10 mouse cellular contexts compared by ENCODE assay signal in the genomic region with DNA sequence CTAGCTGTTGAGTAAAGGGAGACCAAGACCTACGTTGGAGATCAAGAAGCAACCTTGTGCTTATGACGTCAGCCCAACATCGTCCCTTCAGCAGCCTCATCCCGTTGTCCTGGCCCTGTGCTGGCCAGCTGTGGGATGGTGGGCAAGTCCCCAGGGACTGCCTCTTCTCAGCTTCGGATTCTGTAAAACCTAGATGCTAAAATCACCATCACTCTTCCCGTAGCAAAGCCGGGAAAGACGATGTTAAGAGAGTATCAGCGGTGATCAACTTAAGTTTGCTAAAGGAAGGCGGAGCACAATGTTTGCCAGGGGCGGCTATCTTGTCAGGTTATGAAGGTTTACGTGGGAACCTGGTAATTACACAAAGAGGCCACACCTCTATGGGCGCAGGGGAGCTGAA. TPM values are rescaled to one million over a fixed set of nuclear protein-coding genes. Genes with fewer than 3 reads are reported as not detected.
DNase-seq lines count a peak whose midpoint lies in the region; ATAC-seq and TF ChIP-seq lines count a peak whose summit lies in the region.
"Had no signal": no experiment of that assay in that cellular context is flagged by ENCODE, and none has a peak within 500 bp of the region (broad histone marks: within the 10 kb centered on the region; RNA-seq: fewer than 3 reads in every experiment).

No protein-coding gene starts in this region.

- H3K4me1 ChIP-seq in intestine, embryonic 14.5 days (replicated peaks; ENCODE audit: control insufficient read depth, insufficient read depth, low read length) = 0 out of 2 replicates have a peak, but pooled peaks cover 10% of the 10 kb centered on the region
- no peaks in the 10 kb centered on the region for H3K4me1 ChIP-seq in intestine, postnatal 0 days (replicated peaks; ENCODE audit: control insufficient read depth, insufficient read depth, low read length)
- peaks cover 6% of the 10 kb centered on the region; the same call in 1 of the 2 replicates for H3K4me1 ChIP-seq in embryonic facial prominence, embryonic 14.5 days (ENCODE audit: control insufficient read depth, insufficient read depth, low read length)
- peaks cover 28% of the 10 kb centered on the region for H3K4me1 ChIP-seq in hindbrain, embryonic 14.5 days (replicated peaks; ENCODE audit: control insufficient read depth, insufficient read depth, low read length)
- H3K4me1 ChIP-seq in neural tube, embryonic 12.5 days = peaks cover 15% of the 10 kb centered on the region; the same call in 1 of the 2 replicates

- H3K9me3 ChIP-seq in intestine, embryonic 14.5 days (ENCODE audit: control insufficient read depth, low read length) = no peaks in the 10 kb centered on the region
- no peaks in the 10 kb centered on the region for H3K9me3 ChIP-seq in intestine, postnatal 0 days (ENCODE audit: control insufficient read depth)
- H3K9me3 ChIP-seq in embryonic facial prominence, embryonic 14.5 days (ENCODE audit: control insufficient read depth, low read length) = no peaks in the 10 kb centered on the region
- no peaks in the 10 kb centered on the region for H3K9me3 ChIP-seq in hindbrain, embryonic 14.5 days (ENCODE audit: control insufficient read depth, low read length)
- H3K9me3 ChIP-seq in neural tube, embryonic 12.5 days = no peaks in the 10 kb centered on the region

- no peak for TF ChIP-seq CTCF in intestine, postnatal 0 days (IDR thresholded peaks at IDR 0.05; ENCODE audit: low read depth)

- no peak overlapping the region for H3K27ac ChIP-seq in intestine, embryonic 14.5 days (ENCODE audit: low read depth)
- no peak overlapping the region for H3K27ac ChIP-seq in intestine, postnatal 0 days (ENCODE audit: low read depth, low read length)
- H3K27ac ChIP-seq in embryonic facial prominence, embryonic 14.5 days (replicated peaks; ENCODE audit: low read depth, low read length) = no peak overlapping the region
- H3K27ac ChIP-seq in hindbrain, embryonic 14.5 days = peak overlapping the region; percentile 86
- H3K27ac ChIP-seq in neural tube, embryonic 12.5 days = no peak overlapping the region
- H3K27ac ChIP-seq: kidney, postnatal 0 days had no signal

- peak overlapping the region; percentile 84 for H3K4me2 ChIP-seq in intestine, embryonic 14.5 days (ENCODE audit: low read length)
- no peak overlapping the region for H3K4me2 ChIP-seq in intestine, postnatal 0 days (replicated peaks; ENCODE audit: low read depth)
- H3K4me2 ChIP-seq in embryonic facial prominence, embryonic 14.5 days (ENCODE audit: low read depth, low read length) = peak overlapping the region; percentile 91
- peak overlapping the region; percentile 76 for H3K4me2 ChIP-seq in hindbrain, embryonic 14.5 days (replicated peaks)
- H3K4me2 ChIP-seq in neural tube, embryonic 12.5 days (replicated peaks) = peak overlapping the region; percentile 85

- peaks cover 25% of the 10 kb centered on the region for H3K27me3 ChIP-seq in intestine, embryonic 14.5 days (replicated peaks; ENCODE audit: control insufficient read depth, insufficient read depth, low read length)
- peaks cover 16% of the 10 kb centered on the region; the same call in 1 of the 2 replicates for H3K27me3 ChIP-seq in intestine, postnatal 0 days (replicated peaks; ENCODE audit: control insufficient read depth, insufficient read depth, low read length)
- H3K27me3 ChIP-seq in embryonic facial prominence, embryonic 14.5 days (replicated peaks; ENCODE audit: control insufficient read depth, insufficient read depth, low read length) = peaks cover 8% of the 10 kb centered on the region
- H3K27me3 ChIP-seq in hindbrain, embryonic 14.5 days (ENCODE audit: control insufficient read depth, insufficient read depth, low read length) = no peaks in the 10 kb centered on the region
- no peaks in the 10 kb centered on the region for H3K27me3 ChIP-seq in neural tube, embryonic 12.5 days (replicated peaks)

- H3K4me3 ChIP-seq in intestine, embryonic 14.5 days (ENCODE audit: low read depth, low read length) = no peak overlapping the region
- no peak overlapping the region for H3K4me3 ChIP-seq in intestine, postnatal 0 days (ENCODE audit: low read depth, low read length)
- peak overlapping the region; percentile 58 for H3K4me3 ChIP-seq in embryonic facial prominence, embryonic 14.5 days (ENCODE audit: low read depth, low read length)
- no peak overlapping the region for H3K4me3 ChIP-seq in hindbrain, embryonic 14.5 days (replicated peaks; ENCODE audit: low read length)
- H3K4me3 ChIP-seq in neural tube, embryonic 12.5 days = no peak overlapping the region

- DNase-seq in intestine, embryonic 14.5 days (ENCODE audit: low spot score) = no peak
- no peak for DNase-seq in embryonic facial prominence, embryonic 14.5 days (ENCODE audit: low spot score)
- no peak for DNase-seq in hindbrain, embryonic 14.5 days (ENCODE audit: low spot score)
- no peak for DNase-seq in layer of hippocampus, adult 18-20 months (ENCODE audit: low spot score in 2 of 2)
- DNase-seq in left cerebral cortex, postnatal 10 days (ENCODE audit: extremely low spot score in 1 of 2, low spot score in 2 of 2) = no peak
- DNase-seq in adrenal gland, adult 18-20 months (ENCODE audit: low spot score in 2 of 2) = no peak
- DNase-seq: lung, postnatal 36 days had no signal

- no peak for ATAC-seq in intestine, embryonic 14.5 days (replicated peaks; ENCODE audit: low FRiP score, low TSS enrichment, low read depth)
- no peak for ATAC-seq in intestine, postnatal 0 days
- no peak for ATAC-seq in embryonic facial prominence, embryonic 14.5 days (ENCODE audit: low read depth)
- ATAC-seq in hindbrain, embryonic 14.5 days (ENCODE audit: low FRiP score) = no peak
- ATAC-seq in neural tube, embryonic 12.5 days (ENCODE audit: low FRiP score, low read depth) = no peak

- intact Hi-C loops in left cerebral cortex, postnatal 10 days (cut with DNase I) = loop anchor here (5.0 to 10.0 kb wide), 2 partner anchors 37 to 114 kb away; no protein-coding TSS in a partner anchor

- H3K36me3 ChIP-seq in intestine, embryonic 14.5 days (ENCODE audit: control insufficient read depth, insufficient read depth, low read length) = no peaks in the 10 kb centered on the region
- no peaks in the 10 kb centered on the region for H3K36me3 ChIP-seq in intestine, postnatal 0 days (ENCODE audit: control insufficient read depth, insufficient read depth)
- H3K36me3 ChIP-seq in embryonic facial prominence, embryonic 14.5 days (ENCODE audit: control insufficient read depth, insufficient read depth, low read length) = no peaks in the 10 kb centered on the region
- no peaks in the 10 kb centered on the region for H3K36me3 ChIP-seq in hindbrain, embryonic 14.5 days (replicated peaks; ENCODE audit: control insufficient read depth, insufficient read depth)
- no peaks in the 10 kb centered on the region for H3K36me3 ChIP-seq in neural tube, embryonic 12.5 days

- H3K9ac ChIP-seq in intestine, embryonic 14.5 days (ENCODE audit: low read length) = no peak overlapping the region
- H3K9ac ChIP-seq in intestine, postnatal 0 days (ENCODE audit: low read depth, low read length) = no peak overlapping the region
- no peak overlapping the region for H3K9ac ChIP-seq in embryonic facial prominence, embryonic 14.5 days (ENCODE audit: low read depth, low read length)
- peak overlapping the region; percentile 68; the same call in 1 of the 2 replicates for H3K9ac ChIP-seq in hindbrain, embryonic 14.5 days
- H3K9ac ChIP-seq in neural tube, embryonic 12.5 days = 0 out of 2 replicates have a peak overlapping the region, but pooled peaks have one; percentile 67

- 53% methylated on average over 13 of the region's 13 CpGs for WGBS in intestine, embryonic 14.5 days
- WGBS in intestine, postnatal 0 days = 42% methylated on average over 13 of the region's 13 CpGs
- 65% methylated on average over 13 of the region's 13 CpGs for WGBS in embryonic facial prominence, embryonic 14.5 days
- 68% methylated on average over 13 of the region's 13 CpGs for WGBS in hindbrain, embryonic 14.5 days
- 68% methylated on average over 13 of the region's 13 CpGs for WGBS in neural tube, embryonic 12.5 days

RNA-seq across cellular contexts. Expression of a gene that starts 0.8 kb away (rescaled TPM):
- 1.6 and 2.4 TPM in 2 replicates for polyA plus RNA-seq in intestine, embryonic 14.5 days (2014; fragmentation: Nextera tagmentation; extraction: Ambion mirVana)
- polyA plus RNA-seq in intestine, postnatal 0 days (2015; fragmentation: Nextera tagmentation; extraction: Ambion mirVana) = 0.63 and 0.78 TPM in 2 replicates
- polyA plus RNA-seq in embryonic facial prominence, embryonic 14.5 days (2014; fragmentation: Nextera tagmentation; extraction: Ambion mirVana) = 16.8 and 18.6 TPM in 2 replicates
- 59.1 and 60.3 TPM in 2 replicates for polyA plus RNA-seq in hindbrain, embryonic 14.5 days (2014; fragmentation: Nextera tagmentation; extraction: Ambion mirVana)
- 37.5 and 42.0 TPM in 2 replicates for polyA plus RNA-seq in neural tube, embryonic 12.5 days (2016; fragmentation: Nextera tagmentation; extraction: Ambion mirVana)
- 10 to 100 TPM; 13.2 to 15.4 TPM for total RNA-seq in layer of hippocampus, adult 18-20 months (2021)
- total RNA-seq in left cerebral cortex, postnatal 10 days (2021) = 10 to 100 TPM; 63.5 to 76.5 TPM
- under 1 TPM; 0.23 to 0.48 TPM for total RNA-seq in adrenal gland, adult 18-20 months (2021)

Comparison
In these comparisons a context has a peak if more than half of its experiments do, and no peak if none do; other contexts are left out.
1. H3K9ac ChIP-seq: peak in hindbrain, embryonic 14.5 days (single experiment) and neural tube, embryonic 12.5 days (single experiment); none in intestine, embryonic 14.5 days (single experiment), intestine, postnatal 0 days (single experiment) and embryonic facial prominence, embryonic 14.5 days (single experiment).